Mouse (Mus musculus) heart, adult 2 months (tissue): ENCODE measurements at regions not wholly inside any gene's neighbourhood (a gene's known extent, or its start where the extent isn't known, plus 50 kb on each side); places are given as distances from the start of the nearest gene placed in this dataset.

Experiments used
- CTCF ChIP-seq: fragments of 200-600 bp; IDR thresholded peaks from 2 replicates; pipeline ENCODE4 v1.8.1; 2022; ENCODE audit warnings: antibody characterized with exemption, mild to moderate bottlenecking, moderate library complexity
- EP300 ChIP-seq: fragments of 200-500 bp; IDR thresholded peaks from 2 replicates; pipeline ENCODE4 v1.6.1; 2011; ENCODE audit warnings: low read depth, low read length, control low read depth; ENCODE audit not compliant: insufficient read depth
- POLR2A ChIP-seq: fragments of 200-500 bp; IDR thresholded peaks from 2 replicates; pipeline ENCODE4 v1.6.1; 2011; ENCODE audit warnings: mild to moderate bottlenecking, low read depth, low read length, control low read depth; ENCODE audit not compliant: insufficient read depth

GRCm38 (mm10) chr13:69086613-69087012 lies 87.3 kb upstream of the Adcy2 start:
- TF ChIP-seq POLR2A (no peak), CTCF (peak; percentile 53), EP300 (no peak)
